In the genomic region with DNA sequence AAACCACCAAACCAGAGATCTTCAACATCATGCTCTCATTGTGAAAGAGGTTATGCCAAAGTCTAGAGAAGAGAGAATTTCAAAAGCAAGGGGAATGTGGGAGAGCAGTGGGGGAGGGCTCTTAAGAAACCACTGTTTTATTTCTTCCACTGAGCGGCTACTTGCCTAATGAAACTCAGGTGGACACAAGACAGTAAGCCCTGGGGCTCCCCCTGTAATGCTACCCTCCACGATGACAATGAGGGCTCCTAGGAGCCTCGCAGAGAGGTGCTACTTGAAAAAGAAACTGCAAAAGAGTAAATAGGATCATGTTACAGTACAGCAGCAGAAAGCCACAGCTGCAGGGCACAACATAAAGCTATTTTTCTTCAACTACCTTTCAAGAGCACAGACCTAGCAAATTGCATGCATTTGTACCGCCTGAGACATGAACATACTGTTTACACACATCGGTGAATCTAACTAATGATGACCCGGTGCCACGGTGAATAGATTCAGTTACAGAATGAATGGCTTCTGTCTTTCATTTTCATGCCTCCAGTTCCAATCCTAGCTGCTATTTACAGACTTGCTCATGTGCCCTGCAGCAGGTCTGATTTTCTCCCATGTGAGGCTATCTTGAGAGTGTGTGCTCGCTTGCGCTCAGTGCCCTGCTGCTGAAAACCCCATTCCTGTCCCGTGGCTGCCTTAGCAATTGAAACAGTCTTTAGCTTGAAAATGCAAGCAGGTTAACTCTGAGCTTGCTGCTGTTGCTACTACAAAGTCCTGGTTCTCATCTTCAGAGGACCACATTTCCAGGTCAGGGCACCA, we compare ENCODE assay signal across 7 mouse cellular contexts. TPM values are rescaled to one million over a fixed set of nuclear protein-coding genes. Genes with fewer than 3 reads are reported as not detected.
A peak's percentile ranks its signal among the peaks of the same experiment; 100 is the strongest.
DNase-seq lines count a peak whose midpoint lies in the region; ATAC-seq lines count a peak whose summit lies in the region.

No protein-coding gene starts in this region.

- no peak for ATAC-seq in forebrain, embryonic 11.5 days (replicated peaks; ENCODE audit: low FRiP score)
- ATAC-seq in hindbrain, embryonic 16.5 days = peak; percentile 7; the same call in 1 of the 2 replicates

- H3K4me3 ChIP-seq in brown adipose tissue, adult 24 weeks (ENCODE audit: insufficient read depth, low read depth, low read length) = peak overlapping the region; percentile 49
- peak overlapping the region; percentile 49 for H3K4me3 ChIP-seq in forebrain, embryonic 11.5 days (ENCODE audit: low read depth, low read length)
- peak overlapping the region; percentile 32 for H3K4me3 ChIP-seq in hindbrain, embryonic 16.5 days (ENCODE audit: low read length)

- H3K4me2 ChIP-seq in forebrain, embryonic 11.5 days (ENCODE audit: low read depth, low read length, severe bottlenecking) = peak overlapping the region; percentile 90
- peak overlapping the region; percentile 98 for H3K4me2 ChIP-seq in hindbrain, embryonic 16.5 days (ENCODE audit: low read length)

- 4% methylated on average over 10 of the region's 10 CpGs for WGBS in forebrain, embryonic 11.5 days
- WGBS in hindbrain, embryonic 16.5 days = 9% methylated on average over 10 of the region's 10 CpGs

- DNase-seq in forebrain, embryonic 11.5 days (ENCODE audit: low spot score) = peak; percentile 54
- DNase-seq in mesoderm, embryonic 11.5 days (ENCODE audit: low read depth, low spot score) = peak; percentile 41
- no peak for DNase-seq in ovary, adult 18-20 months (ENCODE audit: low spot score)
- no peak for DNase-seq in adrenal gland, adult 8-10 months
- DNase-seq in layer of hippocampus, postnatal 25 days (ENCODE audit: extremely low spot score in 1 of 2, low spot score in 1 of 2) = no peak

- H3K4me1 ChIP-seq in brown adipose tissue, adult 24 weeks (ENCODE audit: control insufficient read depth, insufficient read depth, insufficient read length, low read length) = peaks cover 3% of the 10 kb centered on the region
- H3K4me1 ChIP-seq in forebrain, embryonic 11.5 days (replicated peaks; ENCODE audit: control insufficient read depth, insufficient read depth, low read length) = peaks cover 9% of the 10 kb centered on the region; the same call in 1 of the 2 replicates
- H3K4me1 ChIP-seq in hindbrain, embryonic 16.5 days (ENCODE audit: control insufficient read depth, insufficient read depth, low read depth, low read length) = peaks cover 9% of the 10 kb centered on the region

- H3K27me3 ChIP-seq in forebrain, embryonic 11.5 days (ENCODE audit: control insufficient read depth, insufficient read depth, low read length) = no peaks in the 10 kb centered on the region
- H3K27me3 ChIP-seq in hindbrain, embryonic 16.5 days (replicated peaks; ENCODE audit: control insufficient read depth, insufficient read depth, low read length) = no peaks in the 10 kb centered on the region

- no peaks in the 10 kb centered on the region for H3K36me3 ChIP-seq in forebrain, embryonic 11.5 days (ENCODE audit: control insufficient read depth, insufficient read depth, low read length)
- H3K36me3 ChIP-seq in hindbrain, embryonic 16.5 days (ENCODE audit: control insufficient read depth, insufficient read depth, low read length) = no peaks in the 10 kb centered on the region

- H3K9me3 ChIP-seq in forebrain, embryonic 11.5 days (ENCODE audit: control insufficient read depth, low read length) = no peaks in the 10 kb centered on the region; the same call in 1 of the 2 replicates
- peaks cover 4% of the 10 kb centered on the region for H3K9me3 ChIP-seq in hindbrain, embryonic 16.5 days (ENCODE audit: control insufficient read depth, low read length)

- H3K9ac ChIP-seq in forebrain, embryonic 11.5 days (ENCODE audit: low read length) = no peak overlapping the region; the same call in 1 of the 2 replicates
- H3K9ac ChIP-seq in hindbrain, embryonic 16.5 days (ENCODE audit: low read depth, low read length) = peak overlapping the region; percentile 31

- no peak overlapping the region for H3K27ac ChIP-seq in brown adipose tissue, adult 24 weeks (replicated peaks; ENCODE audit: low read depth, low read length)
- no peak overlapping the region for H3K27ac ChIP-seq in forebrain, embryonic 11.5 days (ENCODE audit: low read depth, low read length)
- H3K27ac ChIP-seq in hindbrain, embryonic 16.5 days (ENCODE audit: low read depth, low read length) = no peak overlapping the region

RNA-seq across cellular contexts. Expression of a gene that starts 1.3 kb away (rescaled TPM):
- polyA plus RNA-seq in brown adipose tissue, adult 24 weeks (2012; ENCODE audit: insufficient read depth, insufficient read length, missing spikeins) = 0.20 and 0.79 TPM in 2 replicates
- 10.1 and 12.1 TPM in 2 replicates for polyA plus RNA-seq in forebrain, embryonic 11.5 days (2014; fragmentation: Nextera tagmentation; extraction: Ambion mirVana)
- 1.3 and 1.5 TPM in 2 replicates for polyA plus RNA-seq in hindbrain, embryonic 16.5 days (2015; fragmentation: Nextera tagmentation; extraction: Ambion mirVana)
- 1 to 10 TPM; 1.2 to 2.5 (median 1.8) TPM for total RNA-seq in adrenal gland, adult 8-10 months (2022)
- 1 to 10 TPM; 2.9 to 3.8 TPM for total RNA-seq in layer of hippocampus, postnatal 25 days (2021)

Comparison
In these comparisons a context has a peak if more than half of its experiments do, and no peak if none do; other contexts are left out.
1. DNase-seq: peak in forebrain, embryonic 11.5 days (single experiment) and mesoderm, embryonic 11.5 days (single experiment); none in ovary, adult 18-20 months (single experiment), adrenal gland, adult 8-10 months (single experiment) and layer of hippocampus, postnatal 25 days (0 of 2).
2. Peak in every context shown above with its lines, with median percentiles within 50 percentile points of each other: H3K4me3 ChIP-seq.